Comparison of ENCODE assay signal across 35 mouse cellular contexts in the genomic region with DNA sequence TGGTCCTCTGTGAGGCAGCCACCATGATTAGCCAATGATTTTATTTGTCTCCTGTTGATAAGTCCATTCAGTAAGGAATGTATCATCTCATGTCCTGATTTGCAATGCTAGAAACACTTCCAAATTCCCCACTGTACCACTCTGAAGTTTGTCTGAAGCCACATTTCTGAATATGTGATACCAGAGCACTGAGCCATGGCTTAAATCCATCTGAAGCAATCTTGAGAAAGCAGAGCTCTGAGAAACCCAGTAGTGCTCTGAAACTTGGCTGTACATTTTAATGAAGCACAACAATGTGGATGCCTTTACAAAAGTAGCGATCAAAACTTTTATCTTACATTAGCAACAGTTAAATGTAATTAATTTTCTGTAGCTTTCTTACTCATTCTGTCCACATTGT.
"Had no signal": no experiment of that assay in that cellular context is flagged by ENCODE, and none has a peak within 500 bp of the region (broad histone marks: within the 10 kb centered on the region; RNA-seq: fewer than 3 reads in every experiment).

No protein-coding gene starts in this region.

- DNase-seq: heart, postnatal 10 days; heart, postnatal 14 days; heart, postnatal 36 days; heart, postnatal 4 days; kidney, adult 11 months; kidney, adult 18-20 months; kidney, adult 2 months; kidney, adult 8-10 months; kidney, adult 9 months; kidney, postnatal 10 days; kidney, postnatal 14 days; kidney, postnatal 25 days; kidney, postnatal 36 days; kidney, postnatal 4 days; layer of hippocampus, adult 9-11 months; layer of hippocampus, postnatal 36 days had no signal

- H3K27me3 ChIP-seq: heart, embryonic 12.5 days; heart, embryonic 13.5 days; heart, embryonic 15.5 days; hindbrain, embryonic 12.5 days; hindbrain, embryonic 13.5 days; hindbrain, embryonic 15.5 days; intestine, embryonic 15.5 days; kidney, embryonic 15.5 days had no signal

- H3K4me2 ChIP-seq: heart, embryonic 11.5 days; heart, embryonic 12.5 days; heart, embryonic 13.5 days; heart, embryonic 15.5 days; hindbrain, embryonic 12.5 days; hindbrain, embryonic 13.5 days; hindbrain, embryonic 14.5 days; hindbrain, embryonic 15.5 days; intestine, embryonic 15.5 days; kidney, embryonic 15.5 days had no signal

- H3K4me3 ChIP-seq: heart, embryonic 12.5 days; heart, embryonic 13.5 days; heart, embryonic 15.5 days; hindbrain, embryonic 10.5 days; hindbrain, embryonic 12.5 days; hindbrain, embryonic 13.5 days; hindbrain, embryonic 15.5 days; intestine, embryonic 15.5 days; kidney, embryonic 15.5 days; layer of hippocampus, adult 2 months; left cerebral cortex, adult 2 months had no signal

- ATAC-seq: hindbrain, embryonic 16.5 days; hindbrain, postnatal 0 days; inflammation-experienced regulatory T-cells, adult 6 months; intestine, embryonic 15.5 days; intestine, embryonic 16.5 days; intestine, postnatal 0 days had no signal

- H3K4me1 ChIP-seq: heart, embryonic 12.5 days; heart, embryonic 13.5 days; heart, embryonic 15.5 days; hindbrain, embryonic 10.5 days; hindbrain, embryonic 12.5 days; hindbrain, embryonic 13.5 days; hindbrain, embryonic 15.5 days; intestine, embryonic 15.5 days; kidney, embryonic 15.5 days had no signal

- H3K27ac ChIP-seq: heart, embryonic 13.5 days; heart, embryonic 15.5 days; hindbrain, embryonic 10.5 days; hindbrain, embryonic 12.5 days; hindbrain, embryonic 13.5 days; hindbrain, embryonic 14.5 days; hindbrain, embryonic 15.5 days; hindbrain, postnatal 0 days; intestine, embryonic 15.5 days; kidney, embryonic 15.5 days; kidney, postnatal 0 days; layer of hippocampus, adult 2 months; left cerebral cortex, adult 2 months had no signal

- H3K36me3 ChIP-seq: heart, embryonic 12.5 days; heart, embryonic 13.5 days; heart, embryonic 15.5 days; hindbrain, embryonic 10.5 days; hindbrain, embryonic 12.5 days; hindbrain, embryonic 13.5 days; hindbrain, embryonic 15.5 days; intestine, embryonic 15.5 days; kidney, embryonic 15.5 days had no signal
